In the genomic region with DNA sequence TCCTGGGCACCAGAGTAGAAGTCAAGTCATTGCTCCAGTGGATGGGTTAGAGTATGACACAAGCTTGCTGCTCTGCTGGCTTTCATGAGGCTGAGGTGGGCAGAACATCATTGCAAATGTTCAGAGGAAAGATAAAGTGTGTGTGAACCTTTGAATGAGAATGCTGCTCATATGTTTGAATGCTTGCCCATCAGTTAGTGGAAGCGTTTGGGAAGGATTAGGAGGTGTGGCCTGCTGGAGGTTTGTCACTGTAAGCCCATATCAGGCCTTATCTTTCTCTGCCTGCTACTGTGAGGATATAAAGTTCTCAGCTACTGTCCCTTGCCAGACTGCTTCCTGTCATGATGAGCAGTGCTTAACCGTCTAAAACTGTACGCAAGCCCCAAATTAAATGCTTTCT, we compare ENCODE assay signal across 25 mouse cellular contexts.
"Had no signal": no experiment of that assay in that cellular context is flagged by ENCODE, and none has a peak within 500 bp of the region (broad histone marks: within the 10 kb centered on the region; RNA-seq: fewer than 3 reads in every experiment).

No protein-coding gene starts in this region.

- H3K27ac ChIP-seq: embryonic facial prominence, embryonic 10.5 days; embryonic facial prominence, embryonic 12.5 days; embryonic facial prominence, embryonic 13.5 days; embryonic facial prominence, embryonic 15.5 days; forebrain, embryonic 10.5 days; forebrain, embryonic 12.5 days; forebrain, embryonic 13.5 days; forebrain, embryonic 15.5 days; heart, adult 2 months had no signal

- H3K36me3 ChIP-seq: embryonic facial prominence, embryonic 12.5 days; forebrain, embryonic 10.5 days; forebrain, embryonic 12.5 days; forebrain, embryonic 15.5 days had no signal

- H3K27me3 ChIP-seq: embryonic facial prominence, embryonic 12.5 days; embryonic facial prominence, embryonic 13.5 days; embryonic facial prominence, embryonic 15.5 days; forebrain, embryonic 12.5 days; forebrain, embryonic 13.5 days; forebrain, embryonic 15.5 days had no signal

- H3K4me1 ChIP-seq: embryonic facial prominence, embryonic 10.5 days; embryonic facial prominence, embryonic 12.5 days; embryonic facial prominence, embryonic 13.5 days; embryonic facial prominence, embryonic 15.5 days; forebrain, embryonic 10.5 days; forebrain, embryonic 12.5 days; forebrain, embryonic 13.5 days; forebrain, embryonic 15.5 days had no signal

- H3K4me2 ChIP-seq: embryonic facial prominence, embryonic 12.5 days; embryonic facial prominence, embryonic 13.5 days; embryonic facial prominence, embryonic 15.5 days; forebrain, embryonic 12.5 days; forebrain, embryonic 13.5 days; forebrain, embryonic 15.5 days had no signal

- H3K4me3 ChIP-seq: embryonic facial prominence, embryonic 10.5 days; embryonic facial prominence, embryonic 12.5 days; embryonic facial prominence, embryonic 13.5 days; embryonic facial prominence, embryonic 15.5 days; erythroblast, embryonic 14.5 days; forebrain, embryonic 10.5 days; forebrain, embryonic 12.5 days; forebrain, embryonic 13.5 days; forebrain, embryonic 15.5 days; gastrocnemius, adult 2 months; heart, adult 2 months had no signal

- H3K9me3 ChIP-seq: embryonic facial prominence, embryonic 10.5 days; embryonic facial prominence, embryonic 12.5 days; embryonic facial prominence, embryonic 13.5 days; embryonic facial prominence, embryonic 15.5 days; forebrain, embryonic 10.5 days; forebrain, embryonic 12.5 days; forebrain, embryonic 13.5 days; forebrain, embryonic 15.5 days had no signal

- H3K9ac ChIP-seq: embryonic facial prominence, embryonic 12.5 days; embryonic facial prominence, embryonic 13.5 days; embryonic facial prominence, embryonic 15.5 days; forebrain, embryonic 12.5 days; forebrain, embryonic 13.5 days; forebrain, embryonic 15.5 days; forebrain, postnatal 0 days had no signal

- DNase-seq: cerebellum, adult 8-10 months; cerebellum, adult 9-10 months; cerebellum, adult 9-11 months; cerebellum, postnatal 14 days; cerebellum, postnatal 25 days; cerebellum, postnatal 36 days; embryo, embryonic 11 days; forebrain, postnatal 0 days; gastrocnemius, adult 2 months; gastrocnemius, postnatal 10 days; gastrocnemius, postnatal 14 days; gastrocnemius, postnatal 25 days; heart, adult 11 months; heart, adult 18-20 months; heart, adult 2 months had no signal

- ATAC-seq: forebrain, embryonic 13.5 days; forebrain, embryonic 14.5 days; forebrain, embryonic 15.5 days; forebrain, postnatal 0 days had no signal
